Mouse (Mus musculus) left cerebral cortex, postnatal 14 days (tissue): ENCODE results near the gene G430095P16Rik. TPM values are rescaled to one million over a fixed set of nuclear protein-coding genes. Genes with fewer than 3 reads are reported as not detected.

Experiments
- total RNA-seq, 2 experiments: library from RNA; stranded (reverse); gene quantifications; 2 replicates each; pipeline ENCODE4 v1.2.3; 2021

Gene G430095P16Rik
- total RNA-seq, 2 experiments from 2014 or later, result not detected

Other genes starting within 250 kb of the G430095P16Rik start
- 10 to 100 TPM; 12.6 to 14.8 TPM for gene Ier2, start 60.2 kb upstream of the G430095P16Rik start, total RNA-seq
- gene Trmt1, start 36.7 kb upstream of the G430095P16Rik start, total RNA-seq, result 10 to 100 TPM; 89.3 to 96.7 TPM
- 10 to 100 TPM; 90.2 to 91.9 TPM for gene Nacc1, start 35.1 kb upstream of the G430095P16Rik start, total RNA-seq
- gene Lyl1, start 21.6 kb upstream of the G430095P16Rik start, total RNA-seq, result 1 to 10 TPM; 2.7 to 4.3 TPM
- gene Nfix, start 77.3 kb downstream of the G430095P16Rik start, total RNA-seq, result 100 to 1,000 TPM; 402 to 429 TPM
- gene Dand5, start 99.8 kb downstream of the G430095P16Rik start, total RNA-seq, result 1 to 10 TPM; 8.0 to 9.6 TPM
- 10 to 100 TPM; 23.4 to 23.6 TPM for gene Gadd45gip1, start 108.5 kb downstream of the G430095P16Rik start, total RNA-seq
- gene Rad23a, start 117.7 kb downstream of the G430095P16Rik start, total RNA-seq, result 10 to 100 TPM; 59.5 to 72.0 TPM
- gene Calr, start 123.9 kb downstream of the G430095P16Rik start, total RNA-seq, result 100 to 1,000 TPM; 495 to 553 TPM
- 10 to 100 TPM; 50.1 to 51.6 TPM for gene Farsa, start 134.0 kb downstream of the G430095P16Rik start, total RNA-seq
- gene Syce2, start 149.1 kb downstream of the G430095P16Rik start, total RNA-seq, result 10 to 100 TPM; 11.5 to 13.4 TPM
- 10 to 100 TPM; 36.5 to 38.9 TPM for gene Gcdh, start 170.9 kb downstream of the G430095P16Rik start, total RNA-seq
- gene Klf1, start 178.9 kb downstream of the G430095P16Rik start, total RNA-seq, result not detected
- gene Dnase2a, start 185.6 kb downstream of the G430095P16Rik start, total RNA-seq, result 1 to 10 TPM; 2.9 TPM
- 100 to 1,000 TPM; 139 to 146 TPM for gene Mast1, start 214.4 kb downstream of the G430095P16Rik start, total RNA-seq
- 1 to 10 TPM; 1.6 to 2.1 TPM for gene Rtbdn, start 224.0 kb downstream of the G430095P16Rik start, total RNA-seq
- not detected for gene Gm49661, start 246.4 kb downstream of the G430095P16Rik start, total RNA-seq
- 100 to 1,000 TPM; 402 to 429 TPM for gene Prdx2, start 246.6 kb downstream of the G430095P16Rik start, total RNA-seq
- 10 to 100 TPM; 38.1 to 52.0 TPM for gene Rnaseh2a, start 246.8 kb downstream of the G430095P16Rik start, total RNA-seq